Mouse (Mus musculus): ENCODE measurements at regions not wholly inside any gene's neighbourhood (a gene's known extent, or its start where the extent isn't known, plus 50 kb on each side); places are given as distances from the start of the nearest gene placed in this dataset.

DNA sequence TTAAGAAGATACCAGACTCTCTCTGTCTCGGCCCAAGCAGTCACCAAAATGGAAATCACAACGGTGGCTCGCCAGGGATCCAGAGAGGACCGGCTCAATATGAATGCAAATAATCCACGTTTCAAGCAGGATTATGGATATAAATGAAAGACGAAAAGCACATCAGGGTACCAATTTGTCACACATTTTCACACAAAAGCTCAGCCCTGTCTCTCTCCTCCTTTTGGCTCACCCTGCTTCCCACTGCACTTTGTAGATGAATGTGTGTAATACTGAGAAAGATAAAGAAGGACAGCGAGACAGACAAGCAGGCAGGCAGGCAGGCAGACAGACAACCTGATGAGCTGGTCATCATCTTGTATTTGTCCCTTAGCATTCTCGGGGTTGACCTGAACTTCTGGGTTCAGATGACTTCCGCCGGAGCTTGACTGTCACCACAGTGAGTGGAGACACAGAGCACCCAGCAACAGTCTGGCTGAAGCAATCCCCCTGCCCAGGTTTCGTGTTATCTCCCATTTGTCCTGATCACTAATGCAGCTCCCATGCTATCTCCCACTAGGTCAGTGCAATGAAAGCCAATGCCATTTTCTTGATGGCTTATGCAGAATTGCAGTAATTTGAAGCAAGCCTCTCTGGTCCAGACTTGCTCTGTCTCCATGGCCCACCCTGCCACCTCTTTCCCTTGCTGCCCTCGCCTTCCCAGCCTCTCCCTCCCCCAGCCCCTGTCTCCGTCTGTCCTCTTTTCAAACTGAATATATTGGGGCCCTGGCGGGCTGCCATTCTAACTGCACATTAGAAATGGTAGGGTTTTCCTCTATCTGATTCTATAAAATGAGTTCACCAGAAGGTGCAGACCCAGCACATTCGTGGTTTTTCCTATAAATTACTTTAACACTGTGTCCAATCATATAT, 363.1 kb downstream of the Psat1 start:
- no peak for TF ChIP-seq CTCF (IDR thresholded peaks at IDR 0.05; ENCODE audit: low read depth)
- Histone ChIP-seq H3K9me3 (ENCODE audit: control insufficient read depth) (no peaks in the 10 kb centered on the region), H3K4me2 (replicated peaks; ENCODE audit: low read depth) (no peak overlapping the region), H3K4me1 (replicated peaks; ENCODE audit: control insufficient read depth, insufficient read depth, low read length) (no peaks in the 10 kb centered on the region), H3K27ac (ENCODE audit: low read depth, low read length) (no peak overlapping the region), H3K4me3 (ENCODE audit: low read depth, low read length) (no peak overlapping the region), H3K9ac (ENCODE audit: low read depth, low read length) (no peak overlapping the region), H3K27me3 (replicated peaks; ENCODE audit: control insufficient read depth, insufficient read depth, low read length) (no peaks in the 10 kb centered on the region), H3K36me3 (ENCODE audit: control insufficient read depth, insufficient read depth) (no peaks in the 10 kb centered on the region)
- WGBS = 84% methylated on average over 15 of the region's 15 CpGs
- ATAC-seq = no peak

DNA sequence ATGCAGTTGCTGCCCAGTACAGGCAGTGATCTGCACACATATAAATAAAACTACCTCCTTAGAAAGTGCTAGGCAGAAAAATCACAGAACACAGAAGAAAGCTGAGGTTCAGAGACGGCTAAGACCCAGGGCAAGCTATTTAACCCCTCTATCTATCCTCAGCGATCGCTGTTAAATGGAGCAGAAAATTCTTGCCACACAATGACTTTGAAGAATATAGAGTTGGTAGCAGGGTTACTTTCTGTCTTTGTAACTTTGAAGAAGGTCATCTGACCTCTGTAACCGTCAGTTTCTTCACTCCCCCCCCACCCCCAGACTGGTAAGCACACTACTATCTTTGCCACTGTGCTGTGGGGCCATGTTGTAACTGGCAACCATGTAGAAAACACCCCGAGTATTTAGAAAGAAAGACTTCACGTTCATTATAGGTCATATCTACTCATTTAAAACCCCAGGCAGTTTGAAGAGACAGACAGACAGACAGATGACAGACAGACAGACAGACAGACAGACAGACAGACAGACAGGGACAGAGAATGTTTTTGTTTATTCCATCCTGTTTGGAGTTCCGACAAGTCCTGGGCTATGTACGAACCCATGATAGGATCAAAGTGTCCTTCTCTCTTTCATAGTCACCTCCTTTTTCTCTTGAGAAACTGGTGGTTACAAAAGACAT, 363.9 kb downstream of the Psat1 start:
- Histone ChIP-seq H3K27ac (ENCODE audit: low read depth, low read length) (no peak overlapping the region), H3K4me3 (ENCODE audit: low read depth, low read length) (no peak overlapping the region), H3K9ac (ENCODE audit: low read depth, low read length) (no peak overlapping the region), H3K4me1 (replicated peaks; ENCODE audit: control insufficient read depth, insufficient read depth, low read length) (no peaks in the 10 kb centered on the region), H3K36me3 (ENCODE audit: control insufficient read depth, insufficient read depth) (no peaks in the 10 kb centered on the region), H3K27me3 (replicated peaks; ENCODE audit: control insufficient read depth, insufficient read depth, low read length) (no peaks in the 10 kb centered on the region), H3K9me3 (ENCODE audit: control insufficient read depth) (no peaks in the 10 kb centered on the region), H3K4me2 (replicated peaks; ENCODE audit: low read depth) (no peak overlapping the region)
- TF ChIP-seq CTCF (IDR thresholded peaks at IDR 0.05; ENCODE audit: low read depth) = no peak
- WGBS = 84% methylated on average over 8 of the region's 8 CpGs
- ATAC-seq = no peak

DNA sequence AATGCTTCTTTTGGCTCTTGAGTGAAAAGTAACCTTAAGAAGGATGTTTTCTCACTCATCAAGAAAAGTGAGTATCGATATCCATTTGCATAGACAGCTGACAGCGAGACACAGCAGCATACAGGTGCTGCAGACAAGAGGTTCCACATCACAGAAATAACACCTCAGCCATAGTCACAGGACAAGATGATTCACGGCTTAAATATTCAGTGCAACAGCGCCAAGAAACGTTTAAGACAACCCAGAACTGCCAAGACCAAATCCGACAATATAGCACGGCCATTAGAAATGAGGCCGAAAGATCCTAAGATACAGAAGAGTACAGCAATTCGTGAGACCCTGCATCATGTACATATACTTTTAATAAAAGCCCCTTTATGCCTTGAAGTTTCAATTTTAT, 375.9 kb downstream of the Psat1 start:
- no peak overlapping the region for H3K9ac ChIP-seq (ENCODE audit: low read depth, low read length)
- H3K4me1 ChIP-seq (replicated peaks; ENCODE audit: control insufficient read depth, insufficient read depth, low read length) = no peaks in the 10 kb centered on the region
- no peak for ATAC-seq
- no peaks in the 10 kb centered on the region for H3K9me3 ChIP-seq (ENCODE audit: control insufficient read depth)
- no peak overlapping the region for H3K27ac ChIP-seq (ENCODE audit: low read depth, low read length)
- no peak for TF ChIP-seq CTCF (IDR thresholded peaks at IDR 0.05; ENCODE audit: low read depth)
- H3K4me3 ChIP-seq (ENCODE audit: low read depth, low read length) = no peak overlapping the region
- whole genome bisulfite sequencing = 81% methylated on average over 9 of the region's 9 CpGs
- no peak overlapping the region for H3K4me2 ChIP-seq (replicated peaks; ENCODE audit: low read depth)
- no peaks in the 10 kb centered on the region for H3K27me3 ChIP-seq (replicated peaks; ENCODE audit: control insufficient read depth, insufficient read depth, low read length)
- no peaks in the 10 kb centered on the region for H3K36me3 ChIP-seq (ENCODE audit: control insufficient read depth, insufficient read depth)

DNA sequence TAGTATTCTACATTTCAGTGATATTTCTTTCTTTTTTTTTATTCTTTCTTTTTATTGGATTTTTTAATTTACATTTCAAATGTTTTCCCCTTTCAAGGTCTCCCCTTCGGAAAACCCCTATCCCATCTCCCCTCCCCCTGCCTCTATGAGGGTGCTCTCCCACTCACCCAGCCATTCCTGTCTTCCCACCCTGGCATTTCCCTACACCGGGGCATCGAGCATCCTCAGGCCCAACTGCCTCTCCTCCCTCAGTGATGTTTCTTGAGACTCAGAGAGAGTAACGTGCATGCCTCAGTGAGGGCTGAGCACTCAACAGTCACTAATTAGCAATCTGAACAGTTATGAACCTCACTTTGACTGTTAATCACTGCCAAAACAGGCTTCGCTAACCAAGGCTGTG, 385.6 kb downstream of the Psat1 start:
- Histone ChIP-seq H3K27ac (ENCODE audit: low read depth, low read length) (no peak overlapping the region), H3K9ac (ENCODE audit: low read depth, low read length) (no peak overlapping the region), H3K4me3 (ENCODE audit: low read depth, low read length) (no peak overlapping the region), H3K27me3 (replicated peaks; ENCODE audit: control insufficient read depth, insufficient read depth, low read length) (no peaks in the 10 kb centered on the region), H3K4me1 (replicated peaks; ENCODE audit: control insufficient read depth, insufficient read depth, low read length) (no peaks in the 10 kb centered on the region), H3K4me2 (replicated peaks; ENCODE audit: low read depth) (no peak overlapping the region), H3K36me3 (ENCODE audit: control insufficient read depth, insufficient read depth) (no peaks in the 10 kb centered on the region), H3K9me3 (ENCODE audit: control insufficient read depth) (no peaks in the 10 kb centered on the region)
- 91% methylated on average over 5 of the region's 5 CpGs for WGBS
- ATAC-seq = no peak
- TF ChIP-seq CTCF (IDR thresholded peaks at IDR 0.05; ENCODE audit: low read depth) = no peak

DNA sequence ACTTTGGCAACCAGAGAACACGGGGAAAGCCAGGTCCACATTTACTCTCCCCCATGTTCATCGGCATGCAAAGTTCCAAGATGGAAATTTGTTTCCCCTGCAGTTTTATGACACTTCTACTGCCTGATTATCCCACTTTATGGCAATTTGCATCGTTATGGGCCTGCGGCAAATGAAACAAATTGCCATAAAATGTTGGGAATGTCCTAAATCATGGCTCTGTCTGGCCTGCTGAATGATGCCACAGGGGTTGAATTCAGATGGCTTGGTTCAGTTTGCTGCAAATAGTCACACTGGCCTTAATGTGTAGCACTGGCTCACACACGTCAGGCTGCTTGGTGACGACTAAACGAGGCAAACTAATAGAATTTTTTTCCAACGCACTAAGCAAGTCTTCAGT, 393.2 kb downstream of the Psat1 start:
- no peak overlapping the region for H3K4me2 ChIP-seq (replicated peaks; ENCODE audit: low read depth)
- H3K4me3 ChIP-seq (ENCODE audit: low read depth, low read length) = no peak overlapping the region
- no peak for ATAC-seq
- WGBS = 85% methylated on average over 8 of the region's 8 CpGs
- H3K9me3 ChIP-seq (ENCODE audit: control insufficient read depth) = no peaks in the 10 kb centered on the region
- H3K9ac ChIP-seq (ENCODE audit: low read depth, low read length) = no peak overlapping the region
- no peaks in the 10 kb centered on the region for H3K4me1 ChIP-seq (replicated peaks; ENCODE audit: control insufficient read depth, insufficient read depth, low read length)
- no peaks in the 10 kb centered on the region for H3K36me3 ChIP-seq (ENCODE audit: control insufficient read depth, insufficient read depth)
- H3K27ac ChIP-seq (ENCODE audit: low read depth, low read length) = no peak overlapping the region
- no peaks in the 10 kb centered on the region for H3K27me3 ChIP-seq (replicated peaks; ENCODE audit: control insufficient read depth, insufficient read depth, low read length)
- no peak for TF ChIP-seq CTCF (IDR thresholded peaks at IDR 0.05; ENCODE audit: low read depth)

DNA sequence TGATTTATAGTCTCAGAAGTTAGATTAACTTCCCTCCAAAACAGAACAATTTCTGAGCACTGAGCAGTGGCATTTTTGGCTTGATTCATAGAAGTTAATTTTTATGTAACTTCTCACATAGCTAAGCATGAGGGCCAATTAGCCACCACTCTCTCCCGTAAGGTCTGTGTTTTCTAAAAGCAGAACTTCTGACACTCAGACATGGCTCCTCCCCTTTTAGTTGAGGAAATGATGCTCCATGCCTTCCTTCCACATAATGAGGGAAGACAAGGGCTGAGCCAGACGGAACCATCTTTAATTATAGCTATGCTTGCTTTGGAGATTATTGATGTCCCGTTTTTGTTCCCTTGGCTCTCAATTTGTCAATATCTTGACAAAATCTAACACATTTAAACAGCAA, 429.3 kb downstream of the Psat1 start:
- H3K9ac ChIP-seq (ENCODE audit: low read depth, low read length) = no peak overlapping the region
- no peaks in the 10 kb centered on the region for H3K27me3 ChIP-seq (replicated peaks; ENCODE audit: control insufficient read depth, insufficient read depth, low read length)
- no peak for ATAC-seq
- no peaks in the 10 kb centered on the region for H3K4me1 ChIP-seq (replicated peaks; ENCODE audit: control insufficient read depth, insufficient read depth, low read length)
- no peak overlapping the region for H3K4me3 ChIP-seq (ENCODE audit: low read depth, low read length)
- 85% methylated on average over 3 of the region's 3 CpGs for WGBS
- H3K27ac ChIP-seq (ENCODE audit: low read depth, low read length) = no peak overlapping the region
- no peak for TF ChIP-seq CTCF (IDR thresholded peaks at IDR 0.05; ENCODE audit: low read depth)
- H3K9me3 ChIP-seq (ENCODE audit: control insufficient read depth) = peaks cover under 1% of the 10 kb centered on the region; the same call in 1 of the 2 replicates
- no peak overlapping the region for H3K4me2 ChIP-seq (replicated peaks; ENCODE audit: low read depth)
- H3K36me3 ChIP-seq (ENCODE audit: control insufficient read depth, insufficient read depth) = no peaks in the 10 kb centered on the region
